Mouse (Mus musculus) myocyte (in vitro differentiated cells): ENCODE results near the gene Hacd4. TPM values are rescaled to one million over a fixed set of nuclear protein-coding genes. Genes with fewer than 3 reads are reported as not detected.
A peak's percentile ranks its signal among the peaks of the same experiment; 100 is the strongest.
"Not testable (repeated sequence)": the region's sequence is repeated elsewhere in the genome, so short reads cannot be mapped to it uniquely, and the experiment has no call there.

Experiments used
- H3K27me3 ChIP-seq: one replicate; pipeline ENCODE4 v1.6.1; 2011; ENCODE audit not compliant: control insufficient read depth, insufficient read depth, insufficient read length
- H3K36me3 ChIP-seq: one replicate; pipeline ENCODE4 v1.6.1; 2011; ENCODE audit not compliant: control insufficient read depth, insufficient read depth
- H3K4me2 ChIP-seq: one replicate; pipeline ENCODE4 v1.6.1; 2011; ENCODE audit warnings: low read depth, control low read depth
- H3K4me3 ChIP-seq: one replicate; pipeline ENCODE4 v1.5.1; 2011; ENCODE audit warnings: mild to moderate bottlenecking, control low read depth, moderate library complexity
- H3K79me2 ChIP-seq: one replicate; pipeline ENCODE4 v1.6.1; 2011; ENCODE audit not compliant: control insufficient read depth, insufficient read depth
- H3ac ChIP-seq: one replicate; pipeline ENCODE4 v1.6.1; 2011; ENCODE audit not compliant: control insufficient read depth, insufficient read length
- CEBPB ChIP-seq: IDR thresholded peaks from 2 replicates; pipeline ENCODE4 v1.6.1; 2011; ENCODE audit warnings: mild to moderate bottlenecking, moderate library complexity; ENCODE audit not compliant: poor library complexity, insufficient read depth, severe bottlenecking
- E2F4 ChIP-seq: IDR thresholded peaks from one replicate; pipeline ENCODE4 v1.6.1; 2011; ENCODE audit warnings: mild to moderate bottlenecking, control low read depth, moderate library complexity; ENCODE audit not compliant: insufficient read depth
- MAX ChIP-seq: IDR thresholded peaks from one replicate; pipeline ENCODE4 v1.6.1; 2011; ENCODE audit warnings: low read depth, mild to moderate bottlenecking, control low read depth
- MYOD1 ChIP-seq, 3 experiments: IDR thresholded peaks; one replicate each; pipeline ENCODE4 v1.6.1; 2011; ENCODE audit warnings: control low read depth in 2 of 3, low read depth in 2 of 3, mild to moderate bottlenecking in 2 of 3, moderate library complexity in 1 of 3; ENCODE audit not compliant: insufficient read length in 2 of 3, control insufficient read depth in 1 of 3
- MYOG ChIP-seq, 3 experiments: IDR thresholded peaks; one replicate each; pipeline ENCODE4 v1.6.1; 2011; ENCODE audit warnings: control low read depth in 2 of 3, low read depth in 2 of 3, mild to moderate bottlenecking in 2 of 3; ENCODE audit not compliant: insufficient read length in 2 of 3, control insufficient read depth in 1 of 3, insufficient read depth in 1 of 3
- POLR2A ChIP-seq: IDR thresholded peaks from one replicate; pipeline ENCODE4 v1.6.1; 2011; ENCODE audit warnings: low read depth, mild to moderate bottlenecking, control low read depth, moderate library complexity; ENCODE audit not compliant: insufficient read length
- POLR2AphosphoS2 ChIP-seq: IDR thresholded peaks from one replicate; pipeline ENCODE4 v1.6.1; 2011; ENCODE audit warnings: low read depth, control low read depth; ENCODE audit not compliant: insufficient read length
- REST ChIP-seq: IDR thresholded peaks from one replicate; pipeline ENCODE4 v1.6.1; 2011; ENCODE audit warnings: mild to moderate bottlenecking, control low read depth, moderate library complexity; ENCODE audit not compliant: insufficient read depth, insufficient read length
- SRF ChIP-seq: IDR thresholded peaks from one replicate; pipeline ENCODE4 v1.6.1; 2011; ENCODE audit warnings: low read depth; ENCODE audit not compliant: control insufficient read depth, insufficient read length
- TCF12 ChIP-seq: IDR thresholded peaks from one replicate; pipeline ENCODE4 v1.6.1; 2011; ENCODE audit warnings: mild to moderate bottlenecking, control low read depth; ENCODE audit not compliant: poor library complexity, insufficient read depth, severe bottlenecking
- TCF3 ChIP-seq: IDR thresholded peaks from one replicate; pipeline ENCODE4 v1.6.1; 2011; ENCODE audit warnings: low read depth, control low read depth; ENCODE audit not compliant: insufficient read length
- USF1 ChIP-seq: IDR thresholded peaks from one replicate; pipeline ENCODE4 v1.6.1; 2011; ENCODE audit warnings: low read depth, mild to moderate bottlenecking, control low read depth, moderate library complexity
- polyA plus RNA-seq: library from polyadenylated mRNA; unstranded; fragments of >200 nt; fragmentation: generic; extraction: Trizol; gene quantifications from one replicate; pipeline ENCODE4 v1.2.1, GENCODE M21; 2012; ENCODE audit warnings: missing spikeins

The Hacd4 gene
- polyA plus RNA-seq, 1 experiment = 2.4 TPM

DNA sequence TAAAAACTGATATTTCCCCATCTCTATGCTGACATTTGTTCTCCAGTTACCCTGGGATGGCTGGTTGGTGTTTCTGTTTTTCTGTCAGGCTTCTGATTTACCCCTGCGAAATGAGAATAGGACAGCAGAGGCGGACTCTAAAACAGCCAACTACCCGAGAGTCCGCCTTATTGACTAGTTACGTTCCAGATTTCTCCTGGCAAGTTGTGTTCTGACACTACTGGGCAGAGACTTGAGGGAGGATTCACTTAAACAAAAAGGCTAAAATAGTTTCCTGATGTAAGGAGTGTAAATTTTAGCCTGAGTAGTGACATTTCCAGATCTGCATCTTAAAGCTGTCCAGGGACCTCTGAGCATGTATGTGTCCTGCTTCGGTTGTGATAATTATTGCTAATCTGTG lies 35.8 kb downstream of the Hacd4 start:
- TF ChIP-seq POLR2AphosphoS2 (no peak), MYOG (IDR thresholded peaks at IDR 0.05; ENCODE audit: control insufficient read depth in 1 of 3, insufficient read depth in 1 of 3, insufficient read length in 2 of 3, low read depth in 2 of 3) (no peak), SRF (no peak), MYOD1 (IDR thresholded peaks at IDR 0.05; ENCODE audit: control insufficient read depth in 1 of 3, insufficient read length in 2 of 3, low read depth in 2 of 3) (no peak), USF1 (no peak), TCF3 (no peak), CEBPB (no peak), TCF12 (no peak), POLR2A (no peak), REST (no peak), MAX (no peak), E2F4 (no peak)
- H3K79me2 ChIP-seq = no peaks in the 10 kb centered on the region
- H3K4me3 ChIP-seq = no peak overlapping the region
- no peaks in the 10 kb centered on the region for H3K27me3 ChIP-seq
- H3K4me2 ChIP-seq = no peak overlapping the region
- no peak overlapping the region for H3ac ChIP-seq
- H3K36me3 ChIP-seq = peaks cover 3% of the 10 kb centered on the region

DNA sequence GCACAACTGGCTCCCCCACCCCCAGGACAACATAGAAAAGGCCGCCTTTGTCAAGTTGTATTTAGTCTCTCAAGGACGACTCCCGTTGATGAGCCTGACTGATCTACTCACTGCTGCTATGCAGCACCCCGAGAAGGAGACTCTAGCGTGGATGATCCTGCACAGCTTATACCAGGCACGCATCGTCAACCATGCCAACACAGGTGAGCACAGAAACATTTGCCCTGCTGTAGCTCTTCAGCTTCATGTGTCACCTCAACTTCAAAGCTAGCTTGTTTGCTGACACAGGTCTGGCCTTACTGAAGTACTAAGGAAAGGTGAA lies 37.8 kb downstream of the Hacd4 start:
- Histone ChIP-seq H3ac (no peak overlapping the region), H3K36me3 (peaks cover 3% of the 10 kb centered on the region), H3K27me3 (no peaks in the 10 kb centered on the region), H3K4me2 (no peak overlapping the region), H3K79me2 (no peaks in the 10 kb centered on the region), H3K4me3 (no peak overlapping the region)
- TF ChIP-seq TCF12 = no peak
- TF ChIP-seq REST = no peak
- TF ChIP-seq USF1 = no peak
- TF ChIP-seq E2F4 = no peak
- TF ChIP-seq MYOD1 (IDR thresholded peaks at IDR 0.05; ENCODE audit: control insufficient read depth in 1 of 3, insufficient read length in 2 of 3, low read depth in 2 of 3) = no peak
- no peak for TF ChIP-seq POLR2A
- TF ChIP-seq MAX = no peak
- TF ChIP-seq SRF = no peak
- TF ChIP-seq MYOG (IDR thresholded peaks at IDR 0.05; ENCODE audit: control insufficient read depth in 1 of 3, insufficient read depth in 1 of 3, insufficient read length in 2 of 3, low read depth in 2 of 3) = no peak
- TF ChIP-seq TCF3 = no peak
- TF ChIP-seq POLR2AphosphoS2 = no peak
- no peak for TF ChIP-seq CEBPB

DNA sequence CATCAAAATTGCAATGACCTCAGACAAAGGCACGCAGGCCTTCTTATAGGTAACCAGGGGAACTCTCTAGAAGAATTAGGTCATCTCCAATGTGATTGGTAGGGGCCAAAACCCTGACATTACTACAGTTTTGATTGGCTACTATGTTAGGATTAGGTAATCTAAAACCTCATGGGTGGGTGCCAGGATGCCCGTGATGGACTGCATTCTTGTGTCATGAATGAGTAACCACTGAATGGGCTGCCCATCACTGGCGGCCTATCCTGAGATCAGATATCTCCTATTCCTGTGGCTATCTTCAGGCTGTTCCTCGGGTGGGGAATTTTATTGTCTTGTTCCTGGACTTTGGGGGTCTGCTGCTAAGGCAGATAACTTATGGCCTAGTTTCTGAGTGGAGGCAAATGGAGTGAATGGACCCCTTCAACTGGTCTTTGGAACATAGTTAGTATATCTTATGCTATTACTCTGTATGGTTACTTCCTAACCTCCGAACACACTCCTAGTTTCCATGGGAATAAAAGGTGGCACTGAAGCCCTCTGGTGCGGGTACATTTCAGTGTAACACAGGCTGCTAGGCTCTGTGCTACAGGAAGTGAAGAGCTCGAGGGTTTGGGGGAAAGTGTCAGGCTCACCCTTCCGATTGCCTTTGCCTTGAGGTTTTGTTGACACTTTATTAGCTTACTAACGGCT lies 38.3 kb downstream of the Hacd4 start:
- TF ChIP-seq POLR2AphosphoS2 = no peak
- no peak for TF ChIP-seq MYOG (IDR thresholded peaks at IDR 0.05; ENCODE audit: control insufficient read depth in 1 of 3, insufficient read depth in 1 of 3, insufficient read length in 2 of 3, low read depth in 2 of 3)
- TF ChIP-seq MAX = no peak
- TF ChIP-seq CEBPB = no peak
- no peak for TF ChIP-seq SRF
- TF ChIP-seq USF1 = no peak
- TF ChIP-seq REST = no peak
- no peak for TF ChIP-seq MYOD1 (IDR thresholded peaks at IDR 0.05; ENCODE audit: control insufficient read depth in 1 of 3, insufficient read length in 2 of 3, low read depth in 2 of 3)
- TF ChIP-seq POLR2A = no peak
- TF ChIP-seq TCF12 = no peak
- TF ChIP-seq E2F4 = no peak
- no peak for TF ChIP-seq TCF3

DNA sequence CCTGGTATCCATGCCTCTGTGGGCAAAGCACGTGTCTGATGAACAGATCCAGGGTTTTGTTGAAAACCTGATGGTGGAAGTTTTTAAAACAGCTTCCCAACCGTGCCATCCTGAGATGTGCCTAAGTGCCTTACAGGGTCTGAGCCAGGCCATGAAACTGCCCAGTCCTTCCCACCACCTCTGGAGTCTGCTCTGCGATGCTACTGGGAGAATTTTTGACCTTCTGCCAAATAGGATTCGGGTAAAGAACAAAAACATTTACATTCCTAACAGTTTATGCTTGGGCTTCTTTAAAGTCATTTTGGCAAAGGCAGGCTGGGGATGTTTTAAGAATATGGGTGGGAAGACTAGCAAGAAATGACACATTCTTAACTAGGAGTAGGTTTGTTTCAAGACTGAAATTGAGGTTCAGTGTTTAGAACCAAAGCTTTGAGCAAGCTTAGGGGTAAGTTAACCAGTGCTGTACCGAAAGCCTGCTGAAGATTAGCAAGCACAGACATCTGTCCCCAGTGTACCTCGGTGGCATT lies 41.7 kb downstream of the Hacd4 start:
- H3ac ChIP-seq = no peak overlapping the region
- peaks cover 3% of the 10 kb centered on the region for H3K36me3 ChIP-seq

More for the DNA sequence above, 38.3 kb downstream of the Hacd4 start:
- no peak overlapping the region for H3K4me3 ChIP-seq
- H3K79me2 ChIP-seq = no peaks in the 10 kb centered on the region
- H3K27me3 ChIP-seq = no peaks in the 10 kb centered on the region
- peak overlapping the region; percentile 32 for H3K4me2 ChIP-seq
- H3ac ChIP-seq = no peak overlapping the region
- H3K36me3 ChIP-seq = peaks cover 3% of the 10 kb centered on the region

DNA sequence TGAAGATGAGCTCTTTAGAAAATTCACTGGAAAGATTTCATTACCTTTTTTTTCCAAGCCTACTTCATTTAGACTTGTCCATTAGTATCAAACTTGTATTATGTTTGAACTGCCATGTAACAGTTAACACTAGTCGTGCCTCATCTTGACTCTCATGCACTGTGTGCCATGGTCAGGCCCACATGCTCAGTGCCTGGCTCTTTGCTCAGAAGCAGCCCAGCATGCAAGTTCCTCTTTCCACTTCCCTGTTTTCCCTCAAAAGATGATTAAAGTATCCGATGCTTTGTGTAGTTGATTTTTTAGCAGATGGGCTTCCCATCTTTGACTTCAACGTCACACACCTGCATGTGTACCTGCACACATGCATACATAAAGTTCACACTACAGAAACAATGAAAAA lies 43.0 kb downstream of the Hacd4 start:
- no peaks in the 10 kb centered on the region for H3K79me2 ChIP-seq
- no peak overlapping the region for H3ac ChIP-seq
- no peaks in the 10 kb centered on the region for H3K27me3 ChIP-seq
- peaks cover 3% of the 10 kb centered on the region for H3K36me3 ChIP-seq
- no peak overlapping the region for H3K4me2 ChIP-seq
- no peak overlapping the region for H3K4me3 ChIP-seq
- TF ChIP-seq CEBPB (no peak), MYOG (IDR thresholded peaks at IDR 0.05; ENCODE audit: control insufficient read depth in 1 of 3, insufficient read depth in 1 of 3, insufficient read length in 2 of 3, low read depth in 2 of 3) (no peak), MYOD1 (IDR thresholded peaks at IDR 0.05; ENCODE audit: control insufficient read depth in 1 of 3, insufficient read length in 2 of 3, low read depth in 2 of 3) (no peak), E2F4 (no peak), REST (no peak), TCF3 (no peak), USF1 (no peak), POLR2A (no peak), SRF (no peak), MAX (no peak), TCF12 (no peak), POLR2AphosphoS2 (no peak)

More for the DNA sequence above, 41.7 kb downstream of the Hacd4 start:
- no peak overlapping the region for H3K4me3 ChIP-seq
- no peak for TF ChIP-seq POLR2AphosphoS2
- TF ChIP-seq TCF12 = no peak
- no peak for TF ChIP-seq CEBPB
- TF ChIP-seq POLR2A = no peak
- TF ChIP-seq E2F4 = no peak
- H3K27me3 ChIP-seq = no peaks in the 10 kb centered on the region
- H3K4me2 ChIP-seq = no peak overlapping the region
- H3K79me2 ChIP-seq = no peaks in the 10 kb centered on the region

DNA sequence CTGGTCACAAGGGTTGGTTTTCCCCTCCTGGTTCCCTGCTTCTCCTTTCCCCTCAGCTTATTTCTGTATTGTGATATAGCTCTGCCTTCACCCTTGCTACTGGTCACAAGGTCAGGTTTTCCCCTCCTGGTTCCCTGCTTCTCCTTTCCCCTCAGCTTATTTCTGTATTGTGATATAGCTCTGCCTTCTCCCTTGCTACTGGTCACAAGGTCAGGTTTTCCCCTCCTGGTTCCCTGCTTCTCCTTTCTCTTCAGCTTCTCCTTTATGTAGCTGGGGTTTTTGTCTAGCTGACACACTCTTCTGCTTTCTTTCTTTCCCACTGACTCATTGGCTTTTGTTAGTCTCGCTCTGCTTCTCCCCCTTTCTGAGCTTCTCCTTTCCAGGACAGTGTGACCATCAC lies 48.1 kb downstream of the Hacd4 start:
- not testable (repeated sequence) for H3K27me3 ChIP-seq, H3ac ChIP-seq, H3K4me2 ChIP-seq, H3K79me2 ChIP-seq, H3K36me3 ChIP-seq, H3K4me3 ChIP-seq
